Mouse (Mus musculus) testis, adult 2 months (tissue): ENCODE results near the gene Slc25a54.

ENCODE experiments used
- CTCF ChIP-seq: fragments of 200-500 bp; IDR thresholded peaks from 2 replicates; pipeline ENCODE4 v1.5.1; 2012; ENCODE audit warnings: low read depth, mild to moderate bottlenecking, inconsistent platforms, low read length, moderate library complexity; ENCODE audit not compliant: control insufficient read depth, insufficient read depth, insufficient replicate concordance
- POLR2A ChIP-seq: fragments of 200-500 bp; IDR thresholded peaks from 2 replicates; pipeline ENCODE4 v1.6.1; 2012; ENCODE audit warnings: low read depth, mild to moderate bottlenecking, inconsistent platforms, low read length, moderate library complexity; ENCODE audit not compliant: control insufficient read depth

- no peak for TF ChIP-seq POLR2A
- TF ChIP-seq CTCF = no peak
Measured at GRCm38 (mm10) chr3:109046428-109046827, 33.8 kb upstream of the Slc25a54 start.
